Mouse (Mus musculus) small intestine, adult 2 months (tissue): ENCODE results near the gene Cyp2c40.

Experiments
- CTCF ChIP-seq: fragments of 200-500 bp; IDR thresholded peaks from 2 replicates; pipeline ENCODE4 v1.5.1; 2012; ENCODE audit warnings: low read depth, mild to moderate bottlenecking, control low read depth, inconsistent platforms, low read length, moderate library complexity, mixed read lengths; ENCODE audit not compliant: insufficient replicate concordance, insufficient read length; ENCODE audit errors: extremely low read depth
- POLR2A ChIP-seq: fragments of 200-500 bp; IDR thresholded peaks from 2 replicates; pipeline ENCODE4 v1.6.1; 2012; ENCODE audit warnings: low read depth, mild to moderate bottlenecking, control low read depth, inconsistent platforms, low read length, moderate library complexity

GRCm38 (mm10) chr19:39740920-39741319 lies 71.7 kb downstream of the Cyp2c40 start, which contains the start of gene Cyp2c68:
- TF ChIP-seq POLR2A (no peak), CTCF (no peak)
